Mouse (Mus musculus): ENCODE measurements around the gene Gm4907.
"Not testable (repeated sequence)": the region's sequence is repeated elsewhere in the genome, so short reads cannot be mapped to it uniquely, and the experiment has no call there.

Gm4907 gene

GRCm38 (mm10) chrX:23882253-23882652 lies at the start of gene Gm4907:
TSS of gene Gm4907 (plus strand) at chrX:23882553.
- not testable (repeated sequence) for DNase-seq

GRCm38 (mm10) chrX:23833784-23834183 lies 48.6 kb upstream of the Gm4907 start:
- DNase-seq: not testable (repeated sequence)

- DNase-seq: no peak
Measured at GRCm38 (mm10) chrX:23840921-23841320, 41.4 kb upstream of the Gm4907 start.

DNA sequence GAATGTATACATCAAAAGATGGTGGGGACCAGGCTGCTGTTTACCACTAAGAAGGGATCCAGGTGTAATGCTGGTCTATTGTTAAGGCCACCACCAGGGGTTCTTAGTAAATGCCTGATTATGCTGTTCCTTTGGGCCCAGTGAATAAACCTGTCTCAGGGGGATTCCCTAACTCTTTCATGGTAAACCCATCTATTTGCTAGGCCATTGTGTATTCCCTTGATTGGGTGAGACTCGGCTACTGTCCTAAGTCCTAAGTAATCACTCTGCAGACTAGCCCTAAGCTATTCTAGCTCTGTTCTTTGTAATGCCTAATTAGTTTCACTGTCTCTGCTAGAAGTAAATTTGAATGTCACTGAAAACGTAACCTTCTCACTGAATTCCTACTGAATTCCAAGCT lies 71.8 kb downstream of the Gm4907 start:
- no peak for DNase-seq

All from cerebellum, adult 11 months (tissue).